Mouse (Mus musculus) kidney, embryonic 16.5 days (tissue): Measurements from ENCODE around the gene Sfxn2. TPM values are rescaled to one million over a fixed set of nuclear protein-coding genes. Genes with fewer than 3 reads are reported as not detected.

Experiments used
- ATAC-seq: fragments of 200-750 bp; cut with Nextera tagmentation; 2 replicates; pipeline ENCODE4 v1.8.0; 2017; ENCODE audit warnings: moderate TSS enrichment; ENCODE audit not compliant: low FRiP score, low TSS enrichment
- H3K27ac ChIP-seq: fragments of 300-500 bp; sonication (generic); 2 replicates; pipeline ENCODE4 v1.5.1; 2014; ENCODE audit warnings: low read length
- H3K27me3 ChIP-seq: fragments of 300-500 bp; sonication (generic); 2 replicates; pipeline ENCODE4 v1.6.1; 2014; ENCODE audit warnings: low read length, control low read depth, mixed read lengths; ENCODE audit not compliant: insufficient read depth
- H3K36me3 ChIP-seq: fragments of 300-500 bp; sonication (generic); 2 replicates; pipeline ENCODE4 v1.6.1; 2014; ENCODE audit warnings: low read length, control low read depth, mixed read lengths; ENCODE audit not compliant: insufficient read depth
- H3K4me1 ChIP-seq: fragments of 300-500 bp; sonication (generic); 2 replicates; pipeline ENCODE4 v1.6.1; 2014; ENCODE audit warnings: low read length, control low read depth, mixed read lengths; ENCODE audit not compliant: insufficient read depth
- H3K4me2 ChIP-seq: fragments of 300-500 bp; sonication (generic); replicated peaks from 2 replicates; pipeline ENCODE4 v1.6.1; 2014; ENCODE audit warnings: low read depth, low read length
- H3K4me3 ChIP-seq: fragments of 300-500 bp; sonication (generic); 2 replicates; pipeline ENCODE4 v1.5.1; 2014; ENCODE audit warnings: mild to moderate bottlenecking, low read length
- H3K9ac ChIP-seq: fragments of 300-500 bp; sonication (generic); replicated peaks from 2 replicates; pipeline ENCODE4 v1.6.1; 2014; ENCODE audit warnings: low read length
- H3K9me3 ChIP-seq: fragments of 300-500 bp; sonication (generic); 2 replicates; pipeline ENCODE4 v1.6.1; 2016; ENCODE audit warnings: low read length, control low read depth
- WGBS: fragments of 180-500 bp; shearing (Covaris S2); extraction: QIAGEN DNeasy Blood & Tissue Kit; methylation state at CpG from one replicate; pipeline ENCODE4 v1.1.7; 2014; 5-methylcytosine and 5-hydroxymethylcytosine counted together
- polyA plus RNA-seq: library from polyadenylated mRNA; unstranded; fragments of >200 nt; fragmentation: Nextera tagmentation; extraction: Ambion mirVana; gene quantifications from 2 replicates; pipeline ENCODE4 v1.2.1, GENCODE M21; 2015

The Sfxn2 gene
- polyA plus RNA-seq, 1 experiment from 2014 or later, result 41.1 TPM

DNA sequence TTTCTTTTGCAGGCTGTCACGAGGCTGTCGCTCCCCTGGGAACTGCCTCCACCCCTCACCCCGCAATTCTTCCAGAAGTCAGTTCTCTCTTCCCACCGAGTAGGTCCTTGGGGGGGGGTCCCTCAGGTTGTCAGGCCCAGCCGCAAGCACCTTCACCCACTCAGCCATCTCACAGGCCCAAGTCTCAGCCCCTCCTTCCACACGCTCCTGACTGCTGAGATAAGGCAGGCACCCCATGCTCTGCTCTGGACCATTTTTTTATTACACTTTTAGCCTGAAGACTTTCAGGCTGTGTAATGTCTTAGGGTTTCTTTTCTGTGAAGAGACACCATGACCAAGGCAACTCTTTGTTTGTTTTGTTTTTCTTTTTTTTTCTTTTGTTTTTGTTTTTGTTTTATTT lies 64.4 kb downstream of the Sfxn2 start:
- Histone ChIP-seq H3K4me2 (no peak overlapping the region), H3K27ac (no peak overlapping the region), H3K4me3 (no peak overlapping the region), H3K36me3 (peaks cover 12% of the 10 kb centered on the region; the same call in 1 of the 2 replicates), H3K4me1 (peaks cover 53% of the 10 kb centered on the region), H3K9me3 (no peaks in the 10 kb centered on the region), H3K9ac (no peak overlapping the region), H3K27me3 (no peaks in the 10 kb centered on the region)
- no peak for ATAC-seq
- WGBS, result 44% methylated on average over 6 of the region's 6 CpGs

DNA sequence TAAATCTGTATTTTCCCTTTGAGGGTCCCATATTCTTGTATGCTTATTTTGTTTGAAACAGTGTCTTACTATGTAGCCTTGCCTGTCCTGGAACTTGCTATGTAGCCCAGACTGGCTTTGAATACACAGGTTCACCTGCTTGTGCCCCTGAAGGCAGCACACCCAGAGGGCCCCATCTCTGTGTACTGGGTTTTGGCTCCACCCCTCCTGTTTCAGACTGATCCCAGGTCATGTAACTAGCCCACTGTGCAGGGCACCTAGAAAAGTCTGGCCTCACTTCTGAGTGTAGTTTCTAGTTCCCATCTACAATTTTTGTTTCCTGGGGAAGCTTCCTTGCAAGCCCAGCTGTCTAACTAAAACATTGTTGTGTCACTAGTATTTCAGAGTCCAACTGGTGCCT lies 65.9 kb downstream of the Sfxn2 start:
- peaks cover 12% of the 10 kb centered on the region; the same call in 1 of the 2 replicates for H3K36me3 ChIP-seq
- peaks cover 68% of the 10 kb centered on the region for H3K4me1 ChIP-seq
- H3K4me3 ChIP-seq, result no peak overlapping the region
- H3K27ac ChIP-seq, result peak overlapping the region; percentile 11
- ATAC-seq, result no peak
- H3K4me2 ChIP-seq, result no peak overlapping the region
- H3K27me3 ChIP-seq, result no peaks in the 10 kb centered on the region
- no peak overlapping the region for H3K9ac ChIP-seq
- no peaks in the 10 kb centered on the region for H3K9me3 ChIP-seq

DNA sequence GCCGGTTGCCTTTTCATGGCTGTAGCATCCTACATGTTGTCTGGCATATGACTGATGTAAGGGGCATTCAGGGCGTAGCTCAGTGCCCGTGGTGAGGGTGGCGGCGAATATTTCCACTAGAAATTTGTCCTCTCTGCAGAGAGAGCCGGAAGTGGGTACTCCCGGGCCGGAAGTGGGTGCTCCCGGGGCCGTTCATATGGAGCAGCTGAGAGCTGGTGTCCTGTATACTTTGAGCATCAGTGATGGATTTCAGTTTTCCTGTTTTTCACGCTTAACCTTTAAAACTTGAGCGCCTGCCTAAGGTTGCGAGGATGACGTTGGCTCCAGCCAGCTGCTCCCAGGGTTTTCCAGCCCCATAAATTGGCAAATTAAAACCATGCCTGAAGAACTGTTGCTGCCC lies 66.3 kb downstream of the Sfxn2 start:
- Histone ChIP-seq H3K4me2 (no peak overlapping the region), H3K4me3 (no peak overlapping the region), H3K9me3 (no peaks in the 10 kb centered on the region), H3K36me3 (peaks cover 12% of the 10 kb centered on the region; the same call in 1 of the 2 replicates), H3K4me1 (peaks cover 72% of the 10 kb centered on the region), H3K9ac (no peak overlapping the region), H3K27ac (peak overlapping the region; percentile 39; the same call in 1 of the 2 replicates), H3K27me3 (no peaks in the 10 kb centered on the region)
- WGBS, result 77% methylated on average over 14 of the region's 14 CpGs
- no peak for ATAC-seq

- H3K4me2 ChIP-seq, result no peak overlapping the region
- H3K27ac ChIP-seq, result peak overlapping the region; percentile 78; the same call in 1 of the 2 replicates
- H3K4me3 ChIP-seq, result no peak overlapping the region
- H3K27me3 ChIP-seq, result no peaks in the 10 kb centered on the region
- ATAC-seq, result no peak
- H3K36me3 ChIP-seq, result peaks cover 12% of the 10 kb centered on the region; the same call in 1 of the 2 replicates
- WGBS, result 78% methylated on average over 8 of the region's 8 CpGs
- H3K9ac ChIP-seq, result no peak overlapping the region
- H3K4me1 ChIP-seq, result peaks cover 76% of the 10 kb centered on the region
- no peaks in the 10 kb centered on the region for H3K9me3 ChIP-seq
Measured at GRCm38 (mm10) chr19:46640780-46641179, 67.6 kb downstream of the Sfxn2 start.

DNA sequence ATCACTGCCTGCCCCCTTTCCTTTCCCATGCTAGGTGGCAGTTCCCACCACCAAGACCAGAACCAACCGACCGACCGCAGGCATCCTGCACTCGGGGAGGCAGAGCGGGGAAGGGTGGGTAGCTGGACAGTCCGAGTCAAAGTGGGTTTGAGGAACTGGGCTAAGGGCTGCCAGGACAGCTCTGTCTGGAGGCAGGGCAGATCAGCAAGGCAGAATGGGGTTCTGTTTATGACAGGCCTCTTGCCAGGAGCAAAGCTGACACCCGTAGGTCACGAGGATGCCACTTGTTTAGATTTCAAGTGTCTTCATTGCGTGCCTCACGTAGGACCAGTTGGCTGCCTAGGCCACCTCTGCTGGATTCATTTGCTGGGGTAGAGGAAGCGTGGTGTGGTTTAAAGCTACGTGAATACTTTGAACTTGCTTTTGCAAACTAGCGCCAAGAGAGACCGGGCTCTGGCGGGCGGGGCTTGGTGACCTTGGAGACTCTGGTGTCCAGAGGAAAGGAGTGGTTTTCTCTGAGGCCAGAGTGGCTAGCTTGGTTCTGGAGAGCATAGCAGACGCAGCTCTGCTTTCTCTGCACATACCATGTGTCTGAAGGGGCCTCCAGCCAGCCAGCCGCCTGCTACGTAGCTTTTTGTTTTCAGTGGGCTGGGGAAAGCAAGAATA lies 68.4 kb downstream of the Sfxn2 start:
- H3K27ac ChIP-seq, result peak overlapping the region; percentile 78
- 31% methylated on average over 19 of the region's 19 CpGs for WGBS

DNA sequence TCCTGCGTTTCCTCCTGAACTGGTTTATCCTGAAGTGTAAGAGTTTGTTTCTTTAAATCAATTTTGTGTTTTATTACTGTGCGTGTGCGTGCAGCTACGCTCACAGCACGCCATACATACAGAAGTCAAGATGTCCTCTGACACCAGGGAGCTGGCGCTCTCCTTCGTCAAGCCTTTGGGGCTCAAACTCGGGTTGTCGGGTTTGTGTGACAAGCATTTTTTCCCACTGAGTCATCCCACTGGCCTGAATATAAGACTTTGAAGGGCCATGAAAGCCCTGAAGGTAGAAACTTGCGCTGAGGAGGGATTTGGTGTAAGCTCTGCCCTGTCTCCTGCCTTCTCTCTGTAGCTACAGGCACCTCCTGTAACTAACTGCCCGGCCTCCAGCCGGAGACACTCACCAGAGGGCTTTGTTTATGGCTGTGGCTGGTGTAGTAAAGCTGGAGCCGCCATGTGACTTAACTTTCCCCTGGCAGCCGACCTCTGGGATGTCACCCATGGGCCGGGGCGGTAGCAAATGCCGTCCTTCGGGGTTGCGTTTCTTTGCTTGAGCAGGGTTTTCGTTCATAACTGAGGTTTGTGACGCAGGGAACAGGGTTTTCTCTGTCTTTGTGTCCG lies 69.1 kb downstream of the Sfxn2 start:
- no peaks in the 10 kb centered on the region for H3K27me3 ChIP-seq
- 41% methylated on average over 22 of the region's 22 CpGs for WGBS
- no peak for ATAC-seq
- no peak overlapping the region for H3K4me3 ChIP-seq
- H3K9me3 ChIP-seq, result no peaks in the 10 kb centered on the region
- peak overlapping the region; percentile 78 for H3K27ac ChIP-seq
- peaks cover 76% of the 10 kb centered on the region for H3K4me1 ChIP-seq
- H3K36me3 ChIP-seq, result peaks cover 16% of the 10 kb centered on the region; the same call in 1 of the 2 replicates
- peak overlapping the region; percentile 45 for H3K9ac ChIP-seq
- H3K4me2 ChIP-seq, result peak overlapping the region; percentile 13

More for the DNA sequence above, 68.4 kb downstream of the Sfxn2 start:
- H3K4me2 ChIP-seq, result peak overlapping the region; percentile 13
- H3K4me3 ChIP-seq, result no peak overlapping the region
- ATAC-seq, result peak; percentile 67
- H3K4me1 ChIP-seq, result peaks cover 76% of the 10 kb centered on the region
- peaks cover 16% of the 10 kb centered on the region; the same call in 1 of the 2 replicates for H3K36me3 ChIP-seq
- H3K9ac ChIP-seq, result peak overlapping the region; percentile 45; the same call in 1 of the 2 replicates
- no peaks in the 10 kb centered on the region for H3K9me3 ChIP-seq
- no peaks in the 10 kb centered on the region for H3K27me3 ChIP-seq

DNA sequence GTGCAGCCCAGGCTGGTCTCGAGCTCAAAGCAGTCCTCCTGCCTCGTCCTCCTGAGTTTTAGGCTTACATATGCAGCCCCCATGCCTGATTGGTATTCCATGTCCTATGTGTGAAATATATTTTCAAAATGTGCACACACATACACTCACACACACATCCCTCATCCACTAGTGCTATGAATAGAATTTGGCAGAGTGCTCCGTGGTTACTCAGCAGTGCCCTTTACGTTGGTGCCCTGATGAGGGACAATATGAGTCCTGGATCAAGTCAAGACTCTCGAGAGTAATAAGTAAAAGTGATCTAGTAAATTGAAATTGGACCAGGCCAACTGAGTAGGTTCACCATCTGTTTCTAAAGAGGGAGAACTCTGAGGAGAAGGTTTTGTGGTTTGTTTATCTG lies 70.1 kb downstream of the Sfxn2 start:
- WGBS, result 75% methylated on average over 5 of the region's 5 CpGs

DNA sequence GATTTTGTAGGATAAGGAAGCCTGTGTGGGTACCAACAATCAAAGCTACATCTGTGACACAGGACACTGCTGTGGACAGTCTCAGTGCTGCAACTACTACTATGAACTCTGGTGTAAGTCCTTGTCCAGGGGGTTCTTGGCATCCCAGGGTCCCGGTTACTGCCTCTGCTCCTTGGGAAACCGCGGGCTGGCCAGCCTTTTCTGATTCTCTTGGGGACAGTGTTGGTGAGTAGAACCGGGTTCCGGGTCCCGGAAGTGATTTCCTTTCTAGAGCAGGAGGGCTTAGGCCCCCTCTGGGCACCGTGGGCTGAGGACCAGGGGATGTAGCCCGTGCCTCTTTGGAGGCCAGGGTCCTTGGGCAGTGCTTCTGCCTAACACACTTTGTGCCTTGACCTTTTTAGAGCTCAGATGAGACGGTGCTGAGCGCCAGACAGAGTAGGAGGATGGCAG lies 71.2 kb downstream of the Sfxn2 start:
- Histone ChIP-seq H3K36me3 (peaks cover 4% of the 10 kb centered on the region; the same call in 1 of the 2 replicates), H3K27me3 (no peaks in the 10 kb centered on the region), H3K9me3 (no peaks in the 10 kb centered on the region), H3K4me3 (no peak overlapping the region), H3K9ac (0 out of 2 replicates have a peak overlapping the region, but pooled peaks have one; percentile 6), H3K4me1 (peaks cover 76% of the 10 kb centered on the region), H3K4me2 (no peak overlapping the region), H3K27ac (peak overlapping the region; percentile 81)
- ATAC-seq, result no peak
- 52% methylated on average over 10 of the region's 10 CpGs for WGBS

More for the DNA sequence above, 70.1 kb downstream of the Sfxn2 start:
- Histone ChIP-seq H3K27me3 (no peaks in the 10 kb centered on the region), H3K4me3 (no peak overlapping the region), H3K9me3 (no peaks in the 10 kb centered on the region), H3K27ac (no peak overlapping the region), H3K9ac (no peak overlapping the region), H3K4me2 (no peak overlapping the region), H3K36me3 (peaks cover 9% of the 10 kb centered on the region; the same call in 1 of the 2 replicates), H3K4me1 (peaks cover 76% of the 10 kb centered on the region)
- no peak for ATAC-seq

- Histone ChIP-seq H3K4me2 (0 out of 2 replicates have a peak overlapping the region, but pooled peaks have one; percentile 0), H3K9me3 (no peaks in the 10 kb centered on the region), H3K9ac (0 out of 2 replicates have a peak overlapping the region, but pooled peaks have one; percentile 4), H3K36me3 (peaks cover 4% of the 10 kb centered on the region; the same call in 1 of the 2 replicates), H3K4me1 (peaks cover 71% of the 10 kb centered on the region), H3K4me3 (no peak overlapping the region), H3K27ac (peak overlapping the region; percentile 81), H3K27me3 (no peaks in the 10 kb centered on the region)
- 16% methylated on average over 12 of the region's 12 CpGs for WGBS
- ATAC-seq, result peak; percentile 47
Measured at GRCm38 (mm10) chr19:46644793-46645602, 71.8 kb downstream of the Sfxn2 start.
